In the genomic region with DNA sequence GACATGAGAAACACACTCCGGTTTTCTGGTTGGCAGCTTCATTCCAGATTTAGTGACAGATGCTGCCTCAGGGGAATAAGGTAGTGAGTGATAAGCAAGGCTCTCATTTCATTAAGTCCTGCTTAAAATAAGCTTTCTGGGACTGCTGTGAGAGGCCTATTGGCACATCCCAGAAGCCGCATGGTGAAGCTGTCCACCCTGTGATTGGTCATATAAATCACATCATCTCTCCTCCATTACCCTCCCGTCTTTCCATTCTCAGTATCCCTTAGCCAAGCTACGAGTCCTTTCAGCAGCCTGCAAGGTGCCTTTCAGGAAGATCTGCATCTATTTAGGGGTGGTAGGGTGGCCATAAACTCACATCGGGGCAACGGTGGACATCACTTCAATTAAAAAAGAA, we compare ENCODE assay signal across 21 mouse cellular contexts.
DNase-seq lines count a peak whose midpoint lies in the region; ATAC-seq lines count a peak whose summit lies in the region.
"Had no signal": no experiment of that assay in that cellular context is flagged by ENCODE, and none has a peak within 500 bp of the region (broad histone marks: within the 10 kb centered on the region; RNA-seq: fewer than 3 reads in every experiment).

No protein-coding gene starts in this region.

- H3K9me3 ChIP-seq in hindbrain, embryonic 16.5 days (ENCODE audit: control insufficient read depth, low read length): peaks cover 3% of the 10 kb centered on the region
- H3K9me3 ChIP-seq in hindbrain, embryonic 14.5 days (ENCODE audit: control insufficient read depth, low read length): no peaks in the 10 kb centered on the region
- peaks cover 8% of the 10 kb centered on the region for H3K9me3 ChIP-seq in midbrain, embryonic 16.5 days (replicated peaks; ENCODE audit: control insufficient read depth, low read length, poor library complexity, severe bottlenecking)
- no peaks in the 10 kb centered on the region for H3K9me3 ChIP-seq in midbrain, embryonic 15.5 days
- H3K9me3 ChIP-seq in neural tube, embryonic 15.5 days (replicated peaks): no peaks in the 10 kb centered on the region; the same call in 1 of the 2 replicates
- H3K9me3 ChIP-seq: embryonic facial prominence, embryonic 12.5 days; forebrain, embryonic 15.5 days; heart, embryonic 13.5 days had no signal

- no peaks in the 10 kb centered on the region; the same call in 1 of the 2 replicates for H3K4me1 ChIP-seq in hindbrain, embryonic 16.5 days (ENCODE audit: control insufficient read depth, insufficient read depth, low read depth, low read length)
- no peaks in the 10 kb centered on the region for H3K4me1 ChIP-seq in hindbrain, embryonic 14.5 days (replicated peaks; ENCODE audit: control insufficient read depth, insufficient read depth, low read length)
- H3K4me1 ChIP-seq in midbrain, embryonic 16.5 days (ENCODE audit: control insufficient read depth, insufficient read depth, low read length): no peaks in the 10 kb centered on the region
- H3K4me1 ChIP-seq in midbrain, embryonic 15.5 days: no peaks in the 10 kb centered on the region; the same call in 1 of the 2 replicates
- peaks cover 15% of the 10 kb centered on the region for H3K4me1 ChIP-seq in neural tube, embryonic 15.5 days
- H3K4me1 ChIP-seq: heart, embryonic 13.5 days had no signal

- peak; percentile 34; the same call in 1 of the 2 replicates for ATAC-seq in hindbrain, embryonic 16.5 days
- no peak for ATAC-seq in hindbrain, embryonic 14.5 days (ENCODE audit: low FRiP score)
- peak; percentile 51; the same call in 1 of the 2 replicates for ATAC-seq in midbrain, embryonic 16.5 days
- no peak for ATAC-seq in midbrain, embryonic 15.5 days (replicated peaks)
- 0 out of 2 replicates have a peak, but pooled peaks have one; percentile 45 for ATAC-seq in neural tube, embryonic 15.5 days (ENCODE audit: low FRiP score)
- ATAC-seq: CD4-positive, CD25-positive, alpha-beta regulatory T cell, adult 4 months; forebrain, embryonic 15.5 days had no signal

- no peak overlapping the region for H3K27ac ChIP-seq in hindbrain, embryonic 16.5 days (ENCODE audit: low read depth, low read length)
- H3K27ac ChIP-seq in hindbrain, embryonic 14.5 days: no peak overlapping the region
- H3K27ac ChIP-seq in midbrain, embryonic 16.5 days (ENCODE audit: low read length): no peak overlapping the region
- H3K27ac ChIP-seq in midbrain, embryonic 15.5 days: no peak overlapping the region
- no peak overlapping the region for H3K27ac ChIP-seq in neural tube, embryonic 15.5 days (replicated peaks)
- H3K27ac ChIP-seq: embryonic facial prominence, embryonic 12.5 days; forebrain, embryonic 15.5 days; heart, embryonic 13.5 days had no signal

- H3K4me2 ChIP-seq in hindbrain, embryonic 16.5 days (ENCODE audit: low read length): no peak overlapping the region
- no peak overlapping the region for H3K4me2 ChIP-seq in hindbrain, embryonic 14.5 days (replicated peaks)
- no peak overlapping the region for H3K4me2 ChIP-seq in midbrain, embryonic 16.5 days (ENCODE audit: low read length)
- H3K4me2 ChIP-seq in midbrain, embryonic 15.5 days: no peak overlapping the region
- no peak overlapping the region for H3K4me2 ChIP-seq in neural tube, embryonic 15.5 days
- H3K4me2 ChIP-seq: embryonic facial prominence, embryonic 12.5 days; forebrain, embryonic 15.5 days; heart, embryonic 13.5 days had no signal

- no peak overlapping the region for H3K4me3 ChIP-seq in hindbrain, embryonic 16.5 days (ENCODE audit: low read length)
- no peak overlapping the region for H3K4me3 ChIP-seq in hindbrain, embryonic 14.5 days (replicated peaks; ENCODE audit: low read length)
- H3K4me3 ChIP-seq in midbrain, embryonic 16.5 days (ENCODE audit: low read depth, low read length): no peak overlapping the region
- no peak overlapping the region for H3K4me3 ChIP-seq in midbrain, embryonic 15.5 days
- H3K4me3 ChIP-seq in neural tube, embryonic 15.5 days (replicated peaks): no peak overlapping the region
- H3K4me3 ChIP-seq: embryonic facial prominence, embryonic 12.5 days; forebrain, embryonic 15.5 days; heart, embryonic 13.5 days had no signal

- WGBS in hindbrain, embryonic 16.5 days: 64% methylated on average over 6 of the region's 6 CpGs
- 66% methylated on average over 6 of the region's 6 CpGs for WGBS in hindbrain, embryonic 14.5 days
- WGBS in midbrain, embryonic 16.5 days: 72% methylated on average over 6 of the region's 6 CpGs
- WGBS in midbrain, embryonic 15.5 days: 76% methylated on average over 6 of the region's 6 CpGs
- 34% methylated on average over 6 of the region's 6 CpGs for WGBS in neural tube, embryonic 15.5 days

- H3K36me3 ChIP-seq in hindbrain, embryonic 16.5 days (ENCODE audit: control insufficient read depth, insufficient read depth, low read length): no peaks in the 10 kb centered on the region
- H3K36me3 ChIP-seq in hindbrain, embryonic 14.5 days (replicated peaks; ENCODE audit: control insufficient read depth, insufficient read depth): no peaks in the 10 kb centered on the region
- no peaks in the 10 kb centered on the region for H3K36me3 ChIP-seq in midbrain, embryonic 16.5 days (ENCODE audit: control insufficient read depth, insufficient read depth, low read length)
- no peaks in the 10 kb centered on the region for H3K36me3 ChIP-seq in midbrain, embryonic 15.5 days (replicated peaks)
- no peaks in the 10 kb centered on the region for H3K36me3 ChIP-seq in neural tube, embryonic 15.5 days
- H3K36me3 ChIP-seq: embryonic facial prominence, embryonic 12.5 days; forebrain, embryonic 15.5 days; G1E; heart, embryonic 13.5 days had no signal

- no peaks in the 10 kb centered on the region for H3K27me3 ChIP-seq in hindbrain, embryonic 16.5 days (replicated peaks; ENCODE audit: control insufficient read depth, insufficient read depth, low read length)
- no peaks in the 10 kb centered on the region for H3K27me3 ChIP-seq in hindbrain, embryonic 14.5 days (ENCODE audit: control insufficient read depth, insufficient read depth, low read length)
- H3K27me3 ChIP-seq in midbrain, embryonic 16.5 days (ENCODE audit: control insufficient read depth, insufficient read depth, low read depth, low read length): no peaks in the 10 kb centered on the region
- no peaks in the 10 kb centered on the region for H3K27me3 ChIP-seq in midbrain, embryonic 15.5 days (replicated peaks)
- H3K27me3 ChIP-seq in neural tube, embryonic 15.5 days (replicated peaks): no peaks in the 10 kb centered on the region
- H3K27me3 ChIP-seq: embryonic facial prominence, embryonic 12.5 days; forebrain, embryonic 15.5 days; heart, embryonic 13.5 days had no signal

- peak; percentile 28 for DNase-seq in embryo, embryonic 10 days (ENCODE audit: low spot score)
- DNase-seq in embryo, embryonic 9.5 days (ENCODE audit: extremely low spot score): no peak
- no peak for DNase-seq in hindbrain, embryonic 14.5 days (ENCODE audit: low spot score)
- DNase-seq: adrenal gland, adult 8-10 months; adrenal gland, postnatal 36 days; B cell, adult 2 months; cerebellum, adult 11 months; cerebellum, adult 9-10 months; cerebellum, postnatal 25 days; gastrocnemius, postnatal 36 days; heart, adult 11 months; heart, postnatal 36 days had no signal

- H3K9ac ChIP-seq in hindbrain, embryonic 16.5 days (ENCODE audit: low read depth, low read length): no peak overlapping the region
- no peak overlapping the region for H3K9ac ChIP-seq in hindbrain, embryonic 14.5 days
- H3K9ac ChIP-seq in midbrain, embryonic 16.5 days (ENCODE audit: low read depth, low read length): no peak overlapping the region
- H3K9ac ChIP-seq in midbrain, embryonic 15.5 days: no peak overlapping the region
- no peak overlapping the region for H3K9ac ChIP-seq in neural tube, embryonic 15.5 days (replicated peaks)
- H3K9ac ChIP-seq: embryonic facial prominence, embryonic 12.5 days; forebrain, embryonic 15.5 days; heart, embryonic 13.5 days had no signal

Comparison
In these comparisons a context has a peak if more than half of its experiments do, and no peak if none do; other contexts are left out.
1. ATAC-seq: peak in hindbrain, embryonic 16.5 days (single experiment), midbrain, embryonic 16.5 days (single experiment) and neural tube, embryonic 15.5 days (single experiment); none in hindbrain, embryonic 14.5 days (single experiment) and midbrain, embryonic 15.5 days (single experiment).